Mouse (Mus musculus) megakaryocyte, embryonic 14.5 days (primary cell): Measurements from ENCODE around the gene Tmbim6.

Source experiments
- FLI1 ChIP-seq: IDR thresholded peaks from 2 replicates; pipeline ENCODE4 v1.6.1; 2012; ENCODE audit warnings: low read length, inconsistent platforms, mixed read lengths
- GATA1 ChIP-seq: IDR thresholded peaks from 3 replicates; pipeline ENCODE4 v1.6.1; 2012; ENCODE audit warnings: mixed read lengths, low read length, inconsistent platforms, borderline replicate concordance

DNA sequence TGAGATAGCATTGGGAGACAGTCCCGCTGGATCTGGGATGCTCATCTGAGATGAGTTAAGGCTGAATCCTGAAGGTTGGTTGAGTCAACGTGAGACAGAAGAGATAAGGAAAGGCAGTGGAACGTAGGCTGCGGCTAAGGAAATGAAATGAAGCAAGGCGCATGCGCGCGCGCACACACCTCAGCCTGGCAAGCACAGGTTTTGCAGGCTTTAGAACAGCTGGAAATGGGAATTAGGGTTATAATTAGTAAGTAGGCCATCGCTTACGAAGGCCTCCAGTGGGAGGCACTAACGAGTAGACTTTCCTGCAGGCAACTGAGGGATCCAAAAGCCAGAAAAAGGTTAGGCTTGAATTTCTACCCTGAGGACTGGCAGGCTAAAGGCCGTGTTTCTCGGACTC is 19.1 kb downstream of the Tmbim6 start:
- no peak for TF ChIP-seq GATA1
- no peak for TF ChIP-seq FLI1
